Mouse (Mus musculus) lung, embryonic 14.5 days (tissue): ENCODE measurements at regions not wholly inside any gene's neighbourhood (a gene's known extent, or its start where the extent isn't known, plus 50 kb on each side); places are given as distances from the start of the nearest gene placed in this dataset.

Experiments
- ATAC-seq: fragments of 200-750 bp; cut with Nextera tagmentation; 2 replicates; pipeline ENCODE4 v1.8.0; 2017; ENCODE audit warnings: mild to moderate bottlenecking, moderate TSS enrichment, moderate library complexity; ENCODE audit not compliant: insufficient read depth
- DNase-seq: peaks from one replicate; pipeline ENCODE4 v3.0.0-alpha.2; 2015
- H3K27ac ChIP-seq: fragments of 300-500 bp; sonication (generic); 2 replicates; pipeline ENCODE4 v1.5.1; 2014; ENCODE audit warnings: low read depth, mild to moderate bottlenecking, moderate library complexity
- H3K27me3 ChIP-seq: fragments of 300-500 bp; sonication (generic); 2 replicates; pipeline ENCODE4 v1.6.1; 2014; ENCODE audit warnings: low read length, control low read depth; ENCODE audit not compliant: insufficient read depth
- H3K36me3 ChIP-seq: fragments of 300-500 bp; sonication (generic); 2 replicates; pipeline ENCODE4 v1.6.1; 2014; ENCODE audit warnings: control low read depth; ENCODE audit not compliant: insufficient read depth
- H3K4me1 ChIP-seq: fragments of 300-500 bp; sonication (generic); 2 replicates; pipeline ENCODE4 v1.6.1; 2014; ENCODE audit warnings: antibody characterized with exemption, control low read depth; ENCODE audit not compliant: insufficient read depth
- H3K4me2 ChIP-seq: fragments of 300-500 bp; sonication (generic); 2 replicates; pipeline ENCODE4 v1.6.1; 2014; ENCODE audit warnings: mild to moderate bottlenecking
- H3K4me3 ChIP-seq: fragments of 300-500 bp; sonication (generic); 2 replicates; pipeline ENCODE4 v1.5.1; 2014; ENCODE audit warnings: low read depth, low read length
- H3K9ac ChIP-seq: fragments of 300-500 bp; sonication (generic); 2 replicates; pipeline ENCODE4 v1.6.1; 2014
- H3K9me3 ChIP-seq: fragments of 300-500 bp; sonication (generic); 2 replicates; pipeline ENCODE4 v1.6.1; 2016; ENCODE audit warnings: low read depth, low read length, control low read depth
- CTCF ChIP-seq: IDR thresholded peaks from 2 replicates; pipeline ENCODE4 v1.5.1; 2016; ENCODE audit warnings: antibody characterized with exemption, low read depth
- WGBS: fragments of 180-500 bp; shearing (Covaris S2); extraction: QIAGEN DNeasy Blood & Tissue Kit; methylation state at CpG from one replicate; pipeline ENCODE4 v1.1.7; 2014; 5-methylcytosine and 5-hydroxymethylcytosine counted together

- no peak overlapping the region for H3K4me3 ChIP-seq
- H3K4me1 ChIP-seq: peaks cover 6% of the 10 kb centered on the region; the same call in 1 of the 2 replicates
- ATAC-seq (no peak), DNase-seq (peak; percentile 21)
- H3K27me3 ChIP-seq: no peaks in the 10 kb centered on the region
- 0 out of 2 replicates have a peak overlapping the region, but pooled peaks have one; percentile 2 for H3K27ac ChIP-seq
- no peak overlapping the region for H3K9ac ChIP-seq
- WGBS: 46% methylated on average over 12 of the region's 12 CpGs
- no peaks in the 10 kb centered on the region for H3K9me3 ChIP-seq
- no peaks in the 10 kb centered on the region for H3K36me3 ChIP-seq
- no peak overlapping the region for H3K4me2 ChIP-seq
- no peak for TF ChIP-seq CTCF
Observed at GRCm38 (mm10) chr11:65365751-65366559, 96.2 kb upstream of the Myocd start.

- H3K4me1 ChIP-seq: peaks cover 6% of the 10 kb centered on the region; the same call in 1 of the 2 replicates
Observed at GRCm38 (mm10) chr11:65364910-65365309, 95.1 kb upstream of the Myocd start.

GRCm38 (mm10) chr11:65363846-65364245, 94.1 kb upstream of the Myocd start:
- DNase-seq (no peak), ATAC-seq (no peak)
- H3K27ac ChIP-seq: no peak overlapping the region
- no peak overlapping the region for H3K4me2 ChIP-seq
- peaks cover 6% of the 10 kb centered on the region; the same call in 1 of the 2 replicates for H3K4me1 ChIP-seq
- WGBS: 76% methylated on average over 3 of the region's 3 CpGs
- no peak overlapping the region for H3K4me3 ChIP-seq
- H3K27me3 ChIP-seq: no peaks in the 10 kb centered on the region
- no peaks in the 10 kb centered on the region for H3K36me3 ChIP-seq
- no peak overlapping the region for H3K9ac ChIP-seq
- no peaks in the 10 kb centered on the region for H3K9me3 ChIP-seq
- no peak for TF ChIP-seq CTCF

More at GRCm38 (mm10) chr11:65364910-65365309, 95.1 kb upstream of the Myocd start:
- TF ChIP-seq CTCF: no peak
- Histone ChIP-seq H3K9me3 (no peaks in the 10 kb centered on the region), H3K36me3 (no peaks in the 10 kb centered on the region), H3K4me3 (no peak overlapping the region), H3K27me3 (no peaks in the 10 kb centered on the region), H3K27ac (no peak overlapping the region), H3K9ac (no peak overlapping the region), H3K4me2 (no peak overlapping the region)
- DNase-seq: no peak
- WGBS: 77% methylated on average over 3 of the region's 3 CpGs
- ATAC-seq: no peak

DNA sequence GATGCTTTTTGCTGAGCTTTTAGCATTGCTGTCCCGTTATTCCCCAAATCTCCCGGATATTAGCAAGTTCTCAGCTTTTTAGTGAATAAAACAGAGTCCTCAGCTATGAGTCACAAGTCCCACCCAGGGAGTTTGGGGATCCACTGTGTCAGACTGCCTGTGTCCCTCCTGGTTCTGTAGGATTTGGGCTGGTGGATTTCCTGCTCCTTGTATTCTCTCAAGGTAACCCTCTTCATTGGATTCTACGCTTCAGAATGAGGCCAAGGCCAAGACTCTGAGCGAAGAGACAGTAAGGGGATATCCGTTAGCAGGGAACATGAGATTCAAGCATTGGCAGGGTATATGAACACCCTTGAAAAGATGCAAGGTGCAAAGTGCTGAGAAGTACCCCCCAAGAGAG, 90.9 kb upstream of the Myocd start:
- TF ChIP-seq CTCF: no peak
- no peak for DNase-seq
- ATAC-seq: no peak
- Histone ChIP-seq H3K27ac (no peak overlapping the region), H3K27me3 (no peaks in the 10 kb centered on the region), H3K9ac (no peak overlapping the region), H3K4me1 (0 out of 2 replicates have a peak, but pooled peaks cover under 1% of the 10 kb centered on the region), H3K4me2 (no peak overlapping the region), H3K9me3 (no peaks in the 10 kb centered on the region), H3K36me3 (no peaks in the 10 kb centered on the region), H3K4me3 (no peak overlapping the region)
- WGBS: 78% methylated on average over 5 of the region's 5 CpGs

DNA sequence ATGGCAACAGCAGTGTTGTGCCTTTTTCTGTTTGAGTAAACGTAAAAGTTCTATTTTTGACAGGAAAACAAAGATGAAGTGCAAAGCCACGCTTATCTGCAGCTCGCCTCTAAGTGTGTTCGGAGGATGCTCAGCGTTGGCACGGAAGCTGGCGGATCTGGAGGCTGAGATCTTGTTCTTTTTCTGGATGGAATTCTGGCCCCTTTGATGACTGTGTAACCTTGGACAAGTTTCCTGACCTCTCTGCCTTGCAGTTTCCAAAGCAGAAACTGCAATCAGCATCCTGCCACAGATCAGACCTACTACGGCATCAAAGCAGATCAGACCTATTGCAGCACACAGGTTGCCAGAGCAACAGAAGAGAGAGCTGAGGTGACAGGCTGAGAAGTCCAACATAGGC, 89.1 kb upstream of the Myocd start:
- Histone ChIP-seq H3K9me3 (no peaks in the 10 kb centered on the region), H3K27me3 (no peaks in the 10 kb centered on the region), H3K27ac (no peak overlapping the region), H3K9ac (no peak overlapping the region), H3K4me2 (no peak overlapping the region), H3K36me3 (no peaks in the 10 kb centered on the region), H3K4me1 (no peaks in the 10 kb centered on the region), H3K4me3 (no peak overlapping the region)
- WGBS: 54% methylated on average over 8 of the region's 8 CpGs
- ATAC-seq (no peak), DNase-seq (no peak)
- no peak for TF ChIP-seq CTCF

- 76% methylated on average over 3 of the region's 3 CpGs for whole genome bisulfite sequencing
- no peak overlapping the region for H3K4me3 ChIP-seq
- no peaks in the 10 kb centered on the region for H3K27me3 ChIP-seq
- no peak for DNase-seq
- no peak for ATAC-seq
- no peaks in the 10 kb centered on the region for H3K9me3 ChIP-seq
- no peaks in the 10 kb centered on the region for H3K4me1 ChIP-seq
- H3K9ac ChIP-seq: no peak overlapping the region
- H3K27ac ChIP-seq: no peak overlapping the region
- no peak for TF ChIP-seq CTCF
- H3K4me2 ChIP-seq: no peak overlapping the region
- no peaks in the 10 kb centered on the region for H3K36me3 ChIP-seq
Observed at GRCm38 (mm10) chr11:65352516-65352915, 82.7 kb upstream of the Myocd start.

- Histone ChIP-seq H3K36me3 (no peaks in the 10 kb centered on the region), H3K9me3 (no peaks in the 10 kb centered on the region), H3K4me3 (no peak overlapping the region), H3K27ac (no peak overlapping the region; the same call in 1 of the 2 replicates), H3K4me2 (no peak overlapping the region), H3K27me3 (no peaks in the 10 kb centered on the region), H3K4me1 (no peaks in the 10 kb centered on the region), H3K9ac (no peak overlapping the region)
- ATAC-seq: no peak
- 33% methylated on average over 5 of the region's 5 CpGs for WGBS
- DNase-seq: peak; percentile 9
- no peak for TF ChIP-seq CTCF
Observed at GRCm38 (mm10) chr11:65349013-65349412, 79.2 kb upstream of the Myocd start.
